Mouse (Mus musculus) inflammation-experienced regulatory T-cells, adult 6 months (primary cell): ENCODE data around the gene Agpat4. TPM values are rescaled to one million over a fixed set of nuclear protein-coding genes. Genes with fewer than 3 reads are reported as not detected.

Experiments used
- ATAC-seq: one replicate; pipeline ENCODE4 v1.8.0; 2017
- polyA plus RNA-seq, 3 experiments: library from polyadenylated mRNA; unstranded; fragments of 100-300 nt; shearing (Covaris generic); gene quantifications; one replicate each; pipeline ENCODE4 v1.2.1; 2017

Agpat4 gene
- polyA plus RNA-seq, 3 experiments from 2014 or later: 10.6 to 35.9 (median 14.9) TPM

- no peak for ATAC-seq
Measured at GRCm38 (mm10) chr17:12228471-12228870, 110.0 kb downstream of the Agpat4 start.

GRCm38 (mm10) chr17:12229756-12230155 is 111.3 kb downstream of the Agpat4 start:
- ATAC-seq: no peak

- no peak for ATAC-seq
Measured at GRCm38 (mm10) chr17:12230167-12230566, 111.7 kb downstream of the Agpat4 start.

- ATAC-seq: no peak
Measured at GRCm38 (mm10) chr17:12231087-12231486, 112.6 kb downstream of the Agpat4 start.

GRCm38 (mm10) chr17:12232724-12233123 is 114.2 kb downstream of the Agpat4 start:
- no peak for ATAC-seq

- ATAC-seq: no peak
Measured at GRCm38 (mm10) chr17:12240701-12241100, 122.2 kb downstream of the Agpat4 start.

- no peak for ATAC-seq
Measured at GRCm38 (mm10) chr17:12249783-12250504, 131.4 kb downstream of the Agpat4 start.

GRCm38 (mm10) chr17:12250581-12250980 is 132.1 kb downstream of the Agpat4 start:
- ATAC-seq: no peak

GRCm38 (mm10) chr17:12256142-12256541 is 137.6 kb downstream of the Agpat4 start:
- ATAC-seq: no peak

- ATAC-seq: no peak
Measured at GRCm38 (mm10) chr17:12258517-12258916, 140.0 kb downstream of the Agpat4 start.

- ATAC-seq: no peak
Measured at GRCm38 (mm10) chr17:12259957-12260356, 141.5 kb downstream of the Agpat4 start.

- ATAC-seq: no peak
Measured at GRCm38 (mm10) chr17:12261376-12261775, 142.9 kb downstream of the Agpat4 start.

- no peak for ATAC-seq
Measured at GRCm38 (mm10) chr17:12261887-12262286, 143.4 kb downstream of the Agpat4 start.

GRCm38 (mm10) chr17:12262851-12263250 is 144.3 kb downstream of the Agpat4 start:
- no peak for ATAC-seq

- ATAC-seq: no peak
Measured at GRCm38 (mm10) chr17:12263787-12264186, 145.3 kb downstream of the Agpat4 start.

GRCm38 (mm10) chr17:12264293-12264692 is 145.8 kb downstream of the Agpat4 start:
- no peak for ATAC-seq

- no peak for ATAC-seq
Measured at GRCm38 (mm10) chr17:12265969-12266925, 147.7 kb downstream of the Agpat4 start.

GRCm38 (mm10) chr17:12268091-12268490 is 149.6 kb downstream of the Agpat4 start:
- ATAC-seq: no peak

GRCm38 (mm10) chr17:12268538-12268937 is 150.0 kb downstream of the Agpat4 start:
- no peak for ATAC-seq
